Mouse (Mus musculus) left cerebral cortex, postnatal 36 days (tissue): ENCODE measurements around the gene Tm9sf3. TPM values are rescaled to one million over a fixed set of nuclear protein-coding genes. Genes with fewer than 3 reads are reported as not detected.

Experiments
- DNase-seq, 2 experiments: peaks; one replicate each; pipeline ENCODE4 v3.0.0; 2021 to 2022; ENCODE audit warnings: low spot score in 2 of 2, mixed read lengths in 1 of 2
- intact Hi-C: fragments of 180-260 bp; cut with DNase I; formaldehyde crosslinking; loops from one replicate; pipeline ENCODE4 v1.15.1; 2025
- total RNA-seq, 2 experiments: library from RNA; stranded (reverse); gene quantifications; 2 replicates each; pipeline ENCODE4 v1.2.3; 2021

The Tm9sf3 gene
- total RNA-seq, 2 experiments from 2014 or later: 128 to 130 TPM

GRCm38 (mm10) chr19:41264331-41264799 lies 568 bp upstream of the Tm9sf3 start:
- DNase-seq: peak in 1 of 2 experiments; percentile 8
- intact Hi-C loops: loop anchor here (5.0 kb wide), 1 partner anchor 218 kb away; the partner anchor contains the start of gene Lcor

- peak; percentile 77 for DNase-seq
- intact Hi-C loops: loop anchor here (5.0 kb wide), 1 partner anchor 219 kb away; the partner anchor contains the start of gene Lcor
Measured at GRCm38 (mm10) chr19:41262712-41263629, 826 bp downstream of the Tm9sf3 start.

GRCm38 (mm10) chr19:41260736-41261135 lies 3.1 kb downstream of the Tm9sf3 start:
- intact Hi-C loops: loop anchor here (5.0 kb wide), 1 partner anchor 222 kb away; the partner anchor contains the start of gene Lcor
- DNase-seq: no peak

- DNase-seq: no peak
- intact Hi-C loops: no loop called here
Measured at GRCm38 (mm10) chr19:41259256-41259655, 4.5 kb downstream of the Tm9sf3 start.

- intact Hi-C loops: no loop called here
- DNase-seq: no peak
Measured at GRCm38 (mm10) chr19:41258707-41259106, 5.1 kb downstream of the Tm9sf3 start.

GRCm38 (mm10) chr19:41254584-41254983 lies 9.2 kb downstream of the Tm9sf3 start:
- intact Hi-C loops: no loop called here
- DNase-seq: no peak

- intact Hi-C loops: no loop called here
- no peak for DNase-seq
Measured at GRCm38 (mm10) chr19:41248968-41249367, 14.8 kb downstream of the Tm9sf3 start.

- no peak for DNase-seq
- intact Hi-C loops: no loop called here
Measured at GRCm38 (mm10) chr19:41248271-41248670, 15.5 kb downstream of the Tm9sf3 start.

GRCm38 (mm10) chr19:41246271-41246670 lies 17.5 kb downstream of the Tm9sf3 start:
- no peak for DNase-seq
- intact Hi-C loops: no loop called here

GRCm38 (mm10) chr19:41244581-41244980 lies 19.2 kb downstream of the Tm9sf3 start:
- intact Hi-C loops: loop anchor here (5.0 kb wide), 2 partner anchors 142 to 157 kb away; no protein-coding TSS in a partner anchor
- DNase-seq: peak in 1 of 2 experiments; percentile 22

- intact Hi-C loops: loop anchor here (5.0 kb wide), 2 partner anchors 140 to 155 kb away; no protein-coding TSS in a partner anchor
- no peak for DNase-seq
Measured at GRCm38 (mm10) chr19:41241997-41242396, 21.8 kb downstream of the Tm9sf3 start.

GRCm38 (mm10) chr19:41233698-41234097 lies 30.1 kb downstream of the Tm9sf3 start:
- intact Hi-C loops: no loop called here
- no peak for DNase-seq

GRCm38 (mm10) chr19:41208326-41208725 lies 55.5 kb downstream of the Tm9sf3 start:
- intact Hi-C loops: no loop called here
- DNase-seq: no peak

- peak; percentile 31 to 33 for DNase-seq
- intact Hi-C loops: no loop called here
Measured at GRCm38 (mm10) chr19:41206811-41207344, 56.9 kb downstream of the Tm9sf3 start, which contains the start of gene Tll2. Tll2 (minus strand) TSS chr19:41206835.

GRCm38 (mm10) chr19:41206041-41206810 lies 57.6 kb downstream of the Tm9sf3 start:
- intact Hi-C loops: no loop called here
- DNase-seq: no peak

- intact Hi-C loops: loop anchor here (2.0 kb wide), 1 partner anchor 100 kb away; no protein-coding TSS in a partner anchor
Measured at GRCm38 (mm10) chr19:41204159-41205081, 59.4 kb downstream of the Tm9sf3 start.

GRCm38 (mm10) chr19:41197606-41198005 lies 66.2 kb downstream of the Tm9sf3 start:
- peak in 1 of 2 experiments; percentile 22 for DNase-seq
- intact Hi-C loops: no loop called here

More at GRCm38 (mm10) chr19:41204159-41205081, 59.4 kb downstream of the Tm9sf3 start:
- DNase-seq: peak in 1 of 2 experiments; percentile 25

GRCm38 (mm10) chr19:41193379-41193778 lies 70.4 kb downstream of the Tm9sf3 start:
- no peak for DNase-seq
- intact Hi-C loops: no loop called here
